Mouse (Mus musculus): ENCODE data around the gene Stk38l.

- TF ChIP-seq GATA1 (IDR thresholded peaks at IDR 0.05; ENCODE audit: low read length) = no peak
- TF ChIP-seq TAL1 (IDR thresholded peaks at IDR 0.05; ENCODE audit: low read length) = no peak
Observed at GRCm38 (mm10) chr6:146719606-146720005, 5.2 kb upstream of the Stk38l start.
